Mouse (Mus musculus) ovary, postnatal 36 days (tissue): ENCODE measurements around the gene Bmp4.

Experiments used
- DNase-seq: peaks from one replicate; pipeline ENCODE4 v3.0.0; 2022; ENCODE audit warnings: low spot score, mixed read lengths

Gene Bmp4

DNA sequence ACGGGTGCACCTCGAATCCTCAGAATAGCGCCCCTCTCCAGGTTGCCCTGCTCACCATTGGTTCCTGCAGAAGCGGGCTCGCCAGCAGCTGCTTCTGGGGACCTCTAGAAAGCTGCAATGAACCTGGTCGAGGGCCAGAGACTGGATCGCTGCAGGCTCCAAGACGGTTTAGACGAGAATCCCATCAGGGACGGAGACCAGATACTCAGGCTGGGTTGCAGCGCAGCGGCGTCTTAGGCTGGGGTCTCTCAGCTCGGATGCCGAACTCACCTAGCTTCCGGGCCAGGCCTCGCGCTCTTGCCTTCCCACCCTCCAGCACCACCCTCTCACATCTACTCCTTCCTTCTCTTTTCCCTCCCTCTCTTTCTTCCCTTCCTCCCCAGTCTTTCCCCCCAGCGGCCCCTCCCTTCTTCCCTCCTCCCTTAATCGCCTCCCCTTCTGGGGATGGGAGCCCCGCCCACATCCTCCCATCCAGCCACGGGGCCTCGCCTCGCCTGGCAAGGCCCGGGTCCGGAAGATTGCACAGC, at the start of gene Bmp4:
Gene Bmp4, minus strand, starts transcription at position 421 of the 527 bp plus-strand sequence.
- peak; percentile 27 for DNase-seq

DNA sequence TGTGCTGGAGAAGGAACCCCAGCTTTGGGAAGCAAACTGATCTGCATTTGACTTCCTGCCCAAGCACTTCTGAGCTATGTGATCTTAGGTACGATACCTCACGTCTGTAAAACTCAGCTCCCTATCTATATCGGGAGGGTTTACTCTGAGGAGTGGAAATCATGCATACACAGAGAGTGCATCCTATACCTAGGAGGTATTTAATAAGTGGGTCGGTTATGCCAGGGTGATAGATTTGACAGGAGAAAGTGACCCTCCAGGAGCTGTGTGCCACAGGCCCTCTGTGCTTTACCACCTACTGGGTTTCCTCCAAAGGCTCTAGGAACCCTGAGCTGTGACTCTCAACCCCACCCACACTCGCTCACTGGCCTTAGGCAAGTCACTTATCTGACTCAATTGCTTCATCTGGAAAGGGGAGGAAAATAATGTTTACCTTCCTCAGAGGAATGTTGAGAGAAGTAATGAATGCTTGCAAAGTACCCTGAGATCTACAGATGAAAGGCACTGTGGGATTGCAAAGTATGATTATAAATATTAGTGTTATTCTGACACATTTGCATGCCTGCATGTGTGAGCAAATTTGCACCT, 49.1 kb upstream of the Bmp4 start:
- no peak for DNase-seq

DNA sequence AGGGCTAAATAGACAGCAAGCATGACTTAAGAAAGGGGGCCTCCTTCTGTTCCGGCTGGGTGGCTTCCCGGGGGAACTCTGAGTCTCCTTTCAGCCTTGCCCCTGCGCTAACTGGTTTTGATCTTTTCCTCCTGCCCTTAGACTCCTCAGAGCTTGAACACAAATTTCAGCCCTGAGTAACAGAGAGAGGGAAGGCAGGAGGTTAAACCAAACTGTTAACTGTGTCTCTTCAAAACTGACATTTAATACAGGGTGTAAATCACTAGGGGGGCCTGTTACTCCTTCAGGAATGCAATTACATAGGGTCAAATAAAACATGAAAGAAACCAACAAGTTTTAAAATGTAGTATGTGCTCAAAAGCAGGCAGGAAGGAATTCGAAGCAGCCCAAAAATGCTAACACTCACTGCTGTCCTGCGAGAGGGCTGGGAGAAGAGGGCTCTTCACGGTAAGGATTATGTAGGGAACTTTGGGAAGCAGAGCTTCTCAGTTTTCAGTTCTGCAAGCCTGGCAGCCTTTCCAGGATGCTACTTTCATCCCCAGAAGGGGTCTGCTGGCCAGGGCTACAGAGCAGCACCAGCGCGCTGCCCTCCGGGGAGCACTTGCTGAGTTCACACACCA, 46.1 kb upstream of the Bmp4 start:
- peak; percentile 8 for DNase-seq

DNA sequence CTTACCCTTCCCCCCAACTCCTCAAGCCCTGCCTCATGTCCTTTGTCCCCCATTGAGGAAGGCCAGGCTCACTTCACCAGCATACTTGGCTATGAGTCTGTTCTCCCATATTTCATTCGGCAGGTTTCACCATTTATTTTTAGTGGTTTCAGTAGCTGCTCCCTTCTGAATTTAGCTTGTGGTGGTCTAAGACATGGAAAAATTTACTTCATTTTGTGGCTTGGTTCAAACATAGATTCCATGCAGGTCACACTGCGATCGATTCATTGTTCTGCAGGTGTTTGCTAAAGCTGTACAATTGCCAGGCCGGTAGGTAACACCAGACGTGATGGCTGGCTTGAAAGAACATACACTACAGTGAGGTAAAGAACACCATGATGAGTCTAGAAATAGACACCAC, 39.8 kb upstream of the Bmp4 start:
- no peak for DNase-seq

DNA sequence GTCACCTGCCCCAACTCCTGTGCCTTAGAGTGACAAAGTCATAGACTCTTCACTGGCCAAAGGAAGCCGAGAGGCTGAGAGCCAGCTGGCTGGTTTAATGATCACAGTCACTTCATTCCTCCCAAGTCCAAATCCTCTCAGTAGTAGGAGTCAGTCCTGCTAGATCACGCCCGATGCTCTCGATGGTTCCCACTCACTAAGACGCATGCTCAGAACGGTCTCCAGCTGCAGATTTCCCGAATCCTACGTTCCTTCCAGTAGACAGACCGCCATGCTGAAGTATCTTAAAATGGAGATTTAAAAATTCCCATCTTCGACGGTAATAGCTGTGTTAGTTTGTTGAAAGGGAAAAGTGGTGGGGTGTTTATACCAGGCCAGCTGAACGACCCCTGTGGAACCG, 36.8 kb upstream of the Bmp4 start:
- DNase-seq, result no peak

DNA sequence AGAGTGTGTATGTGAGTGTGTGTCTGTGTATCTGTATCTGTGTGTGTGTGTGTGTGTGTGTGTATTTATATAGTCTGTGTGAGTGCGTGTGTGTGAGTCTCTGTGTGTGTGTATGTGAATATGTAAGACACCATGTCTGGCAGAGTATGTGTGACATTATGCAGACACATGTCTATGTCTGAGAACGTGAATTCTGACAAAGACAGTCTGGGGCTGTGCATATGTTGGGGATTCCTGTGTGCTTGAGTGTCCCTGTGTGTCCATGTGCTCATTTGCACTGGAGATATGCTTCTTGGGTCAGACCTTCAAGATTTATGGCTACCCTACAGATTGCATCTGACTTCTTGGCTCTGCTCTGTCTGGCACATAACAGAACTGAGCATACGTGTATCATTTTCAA, 31.4 kb upstream of the Bmp4 start:
- DNase-seq, result no peak

DNA sequence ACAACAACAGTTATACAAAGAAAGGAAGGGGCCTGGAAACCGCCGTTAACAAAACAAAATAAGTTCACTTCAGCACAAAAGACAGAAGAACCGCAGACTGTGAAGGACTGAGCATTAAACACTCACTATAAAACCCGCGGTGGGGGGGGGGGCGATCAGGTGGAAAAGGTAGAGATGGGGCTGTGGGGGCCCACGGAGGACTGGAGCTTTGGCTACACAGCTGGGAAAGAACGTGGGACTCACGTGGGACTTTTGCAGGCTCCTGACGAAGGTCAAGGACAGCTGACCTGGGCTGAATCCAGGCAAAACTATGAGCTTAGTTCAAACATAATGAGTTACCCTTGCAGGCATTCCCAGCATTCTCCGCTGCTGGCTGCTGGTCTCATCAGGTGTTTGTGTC, 28.8 kb upstream of the Bmp4 start:
- no peak for DNase-seq

DNA sequence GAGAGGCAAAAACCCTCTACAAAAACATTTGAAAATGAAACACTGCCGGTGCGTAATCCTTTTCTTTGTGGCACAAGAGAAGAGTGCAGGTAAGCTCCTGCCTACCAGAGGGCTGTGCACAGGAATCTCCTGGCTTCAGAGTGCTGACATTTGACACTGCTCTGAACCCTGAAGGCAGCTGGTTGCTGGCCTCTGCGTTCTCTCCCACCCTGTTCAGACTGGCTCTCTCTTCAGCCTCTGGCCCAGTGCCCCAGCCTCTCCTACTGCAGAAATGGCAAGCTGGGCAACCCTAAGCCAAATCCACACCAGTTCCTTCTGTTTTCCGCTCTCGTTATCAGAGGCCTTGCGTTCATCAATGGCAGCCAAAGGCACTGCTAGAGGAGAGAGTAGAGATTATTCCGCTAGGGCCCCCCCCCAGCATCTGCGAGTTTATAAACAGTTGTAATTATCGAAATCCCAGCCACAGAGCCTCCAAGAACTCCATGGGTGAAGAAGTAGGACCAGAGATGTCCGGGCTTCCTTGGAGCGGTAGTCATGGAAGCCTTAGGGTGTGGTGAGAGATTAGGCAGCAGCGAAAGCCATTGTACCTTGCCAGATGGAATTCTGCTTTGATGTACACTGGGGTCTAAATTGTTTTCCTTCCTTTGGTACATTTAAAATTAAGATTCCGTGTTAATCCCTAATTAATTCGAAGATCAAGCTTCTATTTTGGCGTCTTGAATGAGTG, 28.1 kb upstream of the Bmp4 start:
- DNase-seq, result no peak

DNA sequence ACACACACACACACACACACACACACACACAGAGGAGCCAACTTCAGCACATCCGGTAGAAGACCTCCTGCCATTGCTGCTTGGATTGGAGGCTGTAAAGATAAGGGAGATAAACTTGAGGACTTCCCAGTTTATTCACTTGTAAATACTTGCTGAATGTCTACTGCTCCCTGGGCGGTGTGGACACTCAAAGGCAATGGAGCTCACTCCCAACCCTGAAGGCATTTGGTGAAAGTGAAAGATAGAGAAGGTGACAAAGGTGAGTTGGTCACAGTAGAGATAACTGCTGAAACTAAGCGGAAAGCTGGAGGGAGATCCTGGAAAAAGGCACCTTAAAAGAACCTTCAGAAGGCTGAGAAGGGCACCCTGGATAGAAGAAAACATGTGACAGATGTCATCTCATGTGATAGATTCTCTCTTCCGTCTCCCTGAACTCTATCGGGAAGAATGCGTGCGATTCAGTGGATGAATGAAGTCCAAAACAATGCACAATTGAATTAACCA, 22.1 kb upstream of the Bmp4 start:
- no peak for DNase-seq

DNA sequence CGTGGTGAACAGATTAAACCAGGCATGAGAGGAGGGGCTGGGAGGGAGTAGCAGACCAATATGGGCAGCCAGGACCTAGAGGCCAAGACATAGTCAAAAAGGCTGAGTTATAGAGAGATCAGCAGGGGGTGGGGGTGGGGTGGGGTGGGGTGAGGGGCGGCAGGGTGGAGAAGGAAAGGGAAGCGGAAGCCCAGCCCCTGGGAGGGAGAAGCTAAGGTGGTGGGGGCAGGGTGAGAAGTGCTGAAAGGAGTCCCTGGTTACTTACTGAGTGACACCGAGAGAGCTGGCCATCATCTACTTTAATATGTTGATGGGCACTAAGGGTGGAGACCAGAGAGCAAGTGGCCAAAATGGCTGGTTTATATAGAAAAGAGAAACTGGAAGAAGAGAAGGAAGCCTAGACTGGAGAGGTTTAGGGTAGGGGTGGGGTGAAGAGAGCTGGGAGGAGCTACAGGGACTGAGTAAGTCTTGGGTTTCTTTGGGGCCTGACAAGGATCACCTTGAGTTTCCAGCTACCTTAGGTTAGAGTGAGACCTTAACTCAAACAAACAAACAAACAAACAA, 20.2 kb upstream of the Bmp4 start:
- no peak for DNase-seq

DNA sequence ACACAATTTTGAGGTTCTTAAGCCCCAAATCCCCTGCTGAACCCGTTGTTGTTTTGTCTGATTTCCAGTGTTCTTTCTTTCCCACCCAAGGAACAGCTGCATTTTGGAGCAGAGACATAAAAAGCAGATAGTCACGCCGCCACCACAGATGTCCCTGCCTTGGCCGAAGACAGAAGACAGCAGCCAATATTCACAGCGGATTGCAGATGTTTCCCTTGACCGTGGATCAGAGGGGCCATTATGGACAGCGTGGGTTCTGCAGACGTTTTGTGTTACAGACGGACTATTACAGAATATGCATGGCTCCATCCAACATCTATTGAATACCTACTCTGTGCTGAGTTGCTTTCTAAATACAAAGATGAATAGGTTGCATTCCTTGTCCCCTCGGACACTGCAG, 18.5 kb upstream of the Bmp4 start:
- no peak for DNase-seq

DNA sequence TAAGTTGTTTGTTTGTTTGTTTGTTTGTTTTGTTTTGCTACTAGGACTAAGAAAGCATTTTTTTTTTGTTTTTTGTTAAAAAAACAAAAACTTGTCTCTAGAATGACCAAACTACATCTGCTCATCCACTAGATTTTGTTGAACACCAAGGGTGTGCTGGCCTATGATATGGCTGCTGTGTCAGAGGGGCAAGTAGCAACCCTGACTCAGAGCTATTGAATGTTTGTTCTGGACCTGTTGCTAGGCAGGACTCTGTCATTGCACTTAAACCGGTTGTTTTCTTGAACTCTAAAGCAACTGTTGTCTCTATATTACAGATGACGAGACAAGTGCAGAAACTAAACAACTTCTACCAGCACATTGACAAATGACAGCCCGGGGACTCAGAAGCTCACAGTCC, 17.9 kb upstream of the Bmp4 start:
- no peak for DNase-seq

DNA sequence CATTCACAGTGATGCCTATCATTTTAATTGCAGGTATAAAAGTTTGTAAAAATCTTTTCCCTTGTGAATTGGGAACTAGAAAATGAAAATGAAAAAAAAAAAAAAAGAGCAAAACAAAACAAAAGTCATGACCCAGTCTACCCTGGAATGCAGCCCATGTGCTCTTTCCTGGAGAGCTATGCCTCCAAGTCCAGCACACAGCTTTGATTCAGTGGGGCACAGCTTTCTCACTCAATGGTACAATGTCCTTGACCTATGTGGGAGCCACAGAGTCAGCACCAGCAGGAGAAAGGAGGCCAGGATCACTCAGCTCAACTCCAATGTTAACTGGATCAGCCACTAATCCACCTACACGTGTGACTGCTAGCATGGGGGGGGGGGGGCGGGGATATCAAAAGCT, 9.5 kb upstream of the Bmp4 start:
- DNase-seq, result no peak

DNA sequence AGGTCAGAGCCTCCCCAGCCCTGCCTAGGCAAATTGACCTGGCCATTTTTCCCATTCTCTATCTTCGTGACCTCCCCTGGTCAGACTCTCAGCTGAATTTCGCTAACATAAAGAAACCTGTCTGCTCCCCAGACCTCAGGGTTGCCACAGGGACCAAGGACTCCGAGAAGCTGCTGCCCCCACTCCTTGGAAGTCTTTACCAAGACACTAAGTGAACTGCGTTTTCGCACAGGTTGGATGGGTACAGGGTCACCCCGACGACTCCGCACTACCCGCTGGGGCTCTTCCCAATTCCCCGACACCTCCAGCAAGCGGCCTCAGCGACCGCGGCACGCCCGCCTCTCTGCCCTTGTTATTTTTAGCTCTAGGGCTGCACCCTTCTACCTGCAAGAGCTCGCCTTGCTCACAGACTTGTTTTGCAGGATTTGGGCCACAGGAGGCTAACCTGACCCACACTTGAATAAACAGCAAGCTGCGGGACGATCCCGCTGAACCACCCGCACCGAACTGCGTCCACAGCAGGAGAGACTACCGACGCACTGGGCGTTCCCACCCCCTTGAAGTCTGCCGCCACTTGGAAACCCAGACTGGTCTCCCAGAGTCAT, 7.7 kb upstream of the Bmp4 start:
- peak; percentile 29 for DNase-seq

DNA sequence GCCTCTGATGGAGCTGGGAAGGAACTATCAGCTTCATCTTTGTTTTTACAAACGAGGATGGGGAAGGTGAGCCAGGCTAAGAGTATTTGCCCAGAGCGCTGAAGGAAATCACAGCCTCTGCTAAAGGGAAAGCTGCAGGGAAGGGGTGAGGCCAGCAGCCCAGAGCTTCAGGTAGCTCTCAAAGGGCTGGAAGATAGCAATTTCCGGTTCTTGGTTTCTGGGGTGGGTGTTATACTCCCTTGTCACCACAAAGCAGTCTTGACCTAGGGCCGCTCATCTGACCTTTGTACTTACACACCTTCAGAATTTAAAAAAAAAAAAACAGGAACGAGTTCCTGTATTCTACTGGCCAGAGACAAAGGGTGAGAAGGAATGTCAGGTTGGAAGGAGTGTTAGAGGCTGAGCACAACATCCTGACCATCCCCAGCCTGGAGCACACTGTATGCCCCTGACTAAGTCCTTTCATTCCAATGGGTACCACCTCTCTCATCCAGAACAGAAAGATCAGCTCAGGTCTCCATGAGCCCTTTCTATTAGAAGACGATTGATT, 1.2 kb upstream of the Bmp4 start:
- DNase-seq, result no peak

DNA sequence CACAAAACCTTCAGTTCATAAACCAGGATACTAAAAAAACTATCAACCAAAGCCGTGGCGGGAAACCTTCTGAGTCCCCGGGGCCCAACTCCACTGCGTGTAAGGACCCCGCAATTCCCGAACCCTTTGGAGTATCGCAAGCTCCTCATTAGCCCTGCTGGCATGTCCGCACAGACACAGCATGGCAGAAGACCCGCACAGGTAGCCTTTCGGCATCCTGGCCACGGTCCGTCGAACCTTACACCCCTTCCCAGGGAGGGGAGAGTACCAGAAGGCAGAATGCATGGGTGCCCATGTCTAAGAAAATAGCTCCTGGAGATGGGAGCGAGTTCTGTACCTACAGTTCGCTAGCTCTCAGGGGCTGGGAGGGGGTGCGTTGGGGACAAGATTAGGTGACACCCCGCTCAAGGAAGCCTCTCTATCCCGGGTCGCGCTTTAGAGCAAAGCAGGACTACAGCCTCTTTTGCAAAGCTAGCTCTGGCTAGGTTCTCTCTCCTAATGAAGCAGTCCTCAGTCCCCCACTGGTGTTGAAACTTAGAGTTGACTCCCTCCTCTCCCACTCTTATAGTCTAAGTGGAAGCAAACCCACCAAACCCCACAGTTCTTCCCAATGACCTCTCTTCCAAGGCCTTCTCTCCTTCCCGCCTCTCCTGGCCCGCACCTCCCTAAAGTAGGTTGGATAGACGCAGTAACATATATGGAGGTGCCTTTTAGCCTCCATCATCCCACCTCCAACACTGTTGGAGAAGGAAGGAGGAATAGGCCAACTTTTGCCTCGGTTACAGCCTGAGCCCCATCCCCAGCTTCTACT, 826 bp downstream of the Bmp4 start:
- DNase-seq, result no peak

DNA sequence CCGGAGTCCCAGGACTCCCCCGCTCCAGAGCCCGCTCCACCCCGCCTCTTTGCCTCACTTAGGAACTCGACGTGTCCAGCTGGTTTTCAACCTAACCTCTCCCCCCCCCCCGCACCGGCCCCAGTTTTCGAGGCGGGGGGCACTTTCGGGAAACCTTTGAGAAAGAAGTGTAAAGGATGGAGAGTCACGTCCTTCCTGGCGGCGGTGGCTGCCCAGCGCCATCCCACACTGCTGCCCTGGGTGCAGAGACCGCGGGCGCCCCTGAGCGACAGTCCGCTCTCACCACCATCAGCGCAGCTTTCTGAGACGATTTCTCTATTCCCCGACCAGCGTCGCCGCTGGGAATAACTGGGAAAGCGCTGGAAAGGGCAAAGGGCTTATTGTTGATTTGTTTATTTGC, 1.8 kb downstream of the Bmp4 start:
- peak; percentile 57 for DNase-seq

DNA sequence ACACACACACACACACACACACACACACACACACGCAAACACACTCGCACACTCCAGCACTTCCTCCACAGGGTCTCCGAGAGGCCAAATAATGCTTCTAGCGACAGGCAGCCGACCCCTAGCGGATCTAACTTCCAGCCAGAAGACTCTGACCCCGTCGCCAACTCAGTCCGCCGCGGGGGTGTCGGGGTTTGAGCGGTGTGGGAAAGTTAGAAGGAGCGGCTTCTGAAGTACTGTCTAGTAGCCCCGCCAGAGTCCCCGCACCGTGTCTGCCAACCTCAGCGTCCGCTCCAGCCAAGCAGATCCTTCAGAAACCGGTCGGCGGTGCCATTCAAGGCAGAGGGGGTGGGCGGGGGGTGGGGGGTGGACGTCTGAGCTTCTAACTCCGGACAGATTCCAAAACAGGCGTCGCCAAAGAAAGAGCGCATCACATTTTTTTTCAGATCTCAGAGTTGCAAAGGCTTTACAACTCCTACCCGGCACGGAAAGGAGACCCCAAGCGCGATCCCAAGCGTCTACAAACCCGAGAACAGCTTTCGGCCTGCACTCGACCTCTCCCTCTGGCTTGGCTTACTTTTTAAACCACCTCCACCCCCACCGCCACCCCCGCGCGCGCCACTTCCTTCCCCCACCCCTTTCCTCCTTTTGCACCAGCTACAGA, 2.5 kb downstream of the Bmp4 start:
- peak; percentile 35 for DNase-seq

DNA sequence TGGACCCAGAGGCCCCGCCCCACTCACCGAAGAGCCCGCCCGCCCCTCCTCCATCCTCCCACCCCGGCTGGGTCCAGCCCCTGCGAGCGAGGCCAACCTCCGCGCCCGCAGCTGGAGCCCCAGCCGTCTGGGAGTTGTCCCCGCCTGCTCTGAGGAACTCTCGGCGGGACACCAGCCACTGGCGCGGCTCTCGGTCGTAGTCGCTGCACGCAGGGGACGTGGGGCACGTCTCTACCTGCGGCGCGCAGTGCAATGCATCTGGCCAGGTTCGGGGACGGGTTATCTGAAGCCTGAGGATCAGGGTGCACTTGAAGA, 3.2 kb downstream of the Bmp4 start:
- DNase-seq, result peak; percentile 78

DNA sequence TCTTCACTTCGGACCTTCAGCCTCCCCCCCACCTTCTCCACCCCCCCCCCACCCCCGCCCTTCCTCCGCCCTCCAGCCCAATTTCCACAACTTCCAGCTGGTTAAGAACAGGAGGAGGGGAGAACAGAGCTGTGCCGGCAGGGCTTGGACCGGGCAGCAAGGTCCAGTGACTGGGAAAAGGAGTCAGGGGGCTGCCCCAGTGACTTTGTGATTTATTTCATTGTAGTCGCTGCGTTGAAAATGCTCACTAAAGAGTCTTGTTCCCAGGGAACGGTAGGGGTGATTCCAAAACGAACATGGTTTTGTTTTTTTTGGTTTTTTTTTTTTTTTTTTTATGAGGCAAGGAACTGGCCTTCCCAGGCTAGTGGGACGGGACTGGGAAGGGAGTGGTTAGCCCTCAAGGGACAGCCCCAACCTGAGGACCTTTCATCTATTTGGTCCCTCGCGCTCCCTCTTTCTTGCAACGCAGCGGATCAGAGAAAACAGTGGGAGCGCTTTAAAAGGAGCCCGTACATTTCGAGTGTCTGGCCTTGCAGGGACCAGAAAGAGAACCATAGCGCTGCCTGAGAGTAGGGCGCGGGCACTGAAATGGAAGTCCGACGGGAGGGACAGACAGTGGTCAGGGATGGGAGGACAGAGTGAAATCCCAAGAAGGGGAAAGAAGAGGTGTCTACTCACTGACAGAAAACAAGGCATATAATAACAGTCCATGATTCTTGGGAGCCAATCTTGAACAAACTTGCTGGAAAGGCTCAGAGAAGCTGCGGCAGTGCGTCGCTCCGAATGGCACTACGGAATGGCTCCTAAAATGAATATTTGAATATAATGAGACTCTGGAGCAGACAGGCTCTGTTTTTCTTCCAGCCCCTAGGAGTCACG, 3.8 kb downstream of the Bmp4 start:
- peak; percentile 20 for DNase-seq
